ENCODE assay signal across 14 mouse cellular contexts in the genomic region with DNA sequence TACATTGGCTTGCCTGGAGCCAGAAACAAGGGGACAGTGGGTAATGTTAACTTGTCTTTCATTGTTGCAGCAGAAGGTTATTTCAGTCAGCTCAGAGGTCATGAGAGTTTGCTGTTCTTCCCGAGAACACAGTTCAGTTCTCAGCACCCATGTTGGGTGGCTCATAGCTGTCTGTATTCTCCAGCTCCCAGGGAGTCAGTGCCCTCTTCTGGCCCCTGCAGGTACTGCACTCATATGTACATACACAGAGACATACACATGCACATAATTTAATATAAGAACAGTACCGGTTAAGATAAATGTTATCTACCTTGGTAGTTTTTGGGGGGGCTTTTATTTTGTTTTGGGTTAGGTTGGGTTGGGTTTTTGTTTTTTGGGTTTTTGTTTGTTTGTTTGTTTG. TPM values are rescaled to one million over a fixed set of nuclear protein-coding genes. Genes with fewer than 3 reads are reported as not detected.
DNase-seq lines count a peak whose midpoint lies in the region; ATAC-seq and TF ChIP-seq lines count a peak whose summit lies in the region.
"Had no signal": no experiment of that assay in that cellular context is flagged by ENCODE, and none has a peak within 500 bp of the region (broad histone marks: within the 10 kb centered on the region; RNA-seq: fewer than 3 reads in every experiment).

No protein-coding gene starts in this region.

- no peak overlapping the region for H3K4me3 ChIP-seq in hindbrain, postnatal 0 days (ENCODE audit: low read length)
- H3K4me3 ChIP-seq in hindbrain, embryonic 16.5 days (ENCODE audit: low read length): no peak overlapping the region
- H3K4me3 ChIP-seq in testis, adult 2 months (ENCODE audit: control insufficient read depth, low read depth, low read length): no peak overlapping the region
- H3K4me3 ChIP-seq: forebrain, embryonic 10.5 days; hindbrain, embryonic 15.5 days; liver, embryonic 13.5 days had no signal

- DNase-seq in hindbrain, postnatal 0 days (ENCODE audit: low spot score): no peak
- no peak for DNase-seq in testis, postnatal 10 days (ENCODE audit: low spot score)
- peak; percentile 65 for DNase-seq in R1 (ENCODE audit: low read depth, low spot score)
- DNase-seq in right cerebral cortex, postnatal 25 days: no peak
- no peak for DNase-seq in frontal cortex, postnatal 14 days (ENCODE audit: low spot score in 2 of 2)
- DNase-seq: adrenal gland, postnatal 25 days; cerebellum, adult 9-11 months; liver, embryonic 13.5 days; right cerebral cortex, postnatal 4 days had no signal

- H3K9ac ChIP-seq in hindbrain, postnatal 0 days (replicated peaks; ENCODE audit: low read length): no peak overlapping the region
- H3K9ac ChIP-seq in hindbrain, embryonic 16.5 days (ENCODE audit: low read depth, low read length): no peak overlapping the region
- H3K9ac ChIP-seq: hindbrain, embryonic 15.5 days; liver, embryonic 13.5 days had no signal

- no peaks in the 10 kb centered on the region for H3K4me1 ChIP-seq in hindbrain, postnatal 0 days (ENCODE audit: insufficient read depth, low read length)
- H3K4me1 ChIP-seq in hindbrain, embryonic 16.5 days (ENCODE audit: control insufficient read depth, insufficient read depth, low read depth, low read length): no peaks in the 10 kb centered on the region
- H3K4me1 ChIP-seq in testis, adult 2 months (ENCODE audit: control insufficient read depth, insufficient read depth, low read length): no peaks in the 10 kb centered on the region; the same call in 1 of the 2 replicates
- H3K4me1 ChIP-seq: forebrain, embryonic 10.5 days; hindbrain, embryonic 15.5 days; liver, embryonic 13.5 days had no signal

- WGBS in hindbrain, postnatal 0 days: 89% methylated on average over 2 of the region's 2 CpGs
- WGBS in hindbrain, embryonic 16.5 days: 97% methylated on average over 2 of the region's 2 CpGs

- peak; percentile 26 for TF ChIP-seq CTCF in hindbrain, postnatal 0 days (IDR thresholded peaks at IDR 0.05; ENCODE audit: low read depth)
- peak; percentile 68; the same call in 1 of the 2 replicates for TF ChIP-seq CTCF in testis, adult 2 months (IDR thresholded peaks at IDR 0.05; ENCODE audit: control insufficient read depth, insufficient read depth, insufficient replicate concordance, low read depth, low read length)

- no peak overlapping the region for H3K4me2 ChIP-seq in hindbrain, postnatal 0 days (ENCODE audit: low read depth, low read length)
- no peak overlapping the region for H3K4me2 ChIP-seq in hindbrain, embryonic 16.5 days (ENCODE audit: low read length)
- H3K4me2 ChIP-seq: hindbrain, embryonic 15.5 days; liver, embryonic 13.5 days had no signal

- H3K9me3 ChIP-seq in hindbrain, postnatal 0 days (ENCODE audit: low read length): no peaks in the 10 kb centered on the region
- no peaks in the 10 kb centered on the region for H3K9me3 ChIP-seq in hindbrain, embryonic 16.5 days (ENCODE audit: control insufficient read depth, low read length)
- H3K9me3 ChIP-seq: forebrain, embryonic 10.5 days; hindbrain, embryonic 15.5 days; liver, embryonic 13.5 days had no signal

- TF ChIP-seq POLR2A in testis, adult 2 months (IDR thresholded peaks at IDR 0.05; ENCODE audit: control insufficient read depth, low read depth, low read length): no peak

- ATAC-seq in hindbrain, postnatal 0 days: no peak
- no peak for ATAC-seq in hindbrain, embryonic 16.5 days

- H3K27ac ChIP-seq in hindbrain, postnatal 0 days: no peak overlapping the region
- H3K27ac ChIP-seq in hindbrain, embryonic 16.5 days (ENCODE audit: low read depth, low read length): no peak overlapping the region
- no peak overlapping the region for H3K27ac ChIP-seq in testis, adult 2 months (ENCODE audit: control insufficient read depth, insufficient read depth, low read depth, low read length)
- H3K27ac ChIP-seq: forebrain, embryonic 10.5 days; hindbrain, embryonic 15.5 days; liver, embryonic 13.5 days had no signal

- H3K36me3 ChIP-seq in hindbrain, postnatal 0 days (ENCODE audit: insufficient read depth, low read length): no peaks in the 10 kb centered on the region
- H3K36me3 ChIP-seq in hindbrain, embryonic 16.5 days (ENCODE audit: control insufficient read depth, insufficient read depth, low read length): no peaks in the 10 kb centered on the region
- no peaks in the 10 kb centered on the region for H3K36me3 ChIP-seq in testis, adult 2 months (ENCODE audit: control insufficient read depth, insufficient read depth, low read length)
- H3K36me3 ChIP-seq: forebrain, embryonic 10.5 days; hindbrain, embryonic 15.5 days; liver, embryonic 13.5 days had no signal

- H3K27me3 ChIP-seq in hindbrain, postnatal 0 days (ENCODE audit: insufficient read depth, low read length): no peaks in the 10 kb centered on the region
- no peaks in the 10 kb centered on the region for H3K27me3 ChIP-seq in hindbrain, embryonic 16.5 days (replicated peaks; ENCODE audit: control insufficient read depth, insufficient read depth, low read length)
- H3K27me3 ChIP-seq in testis, adult 2 months (ENCODE audit: control insufficient read depth, insufficient read depth, low read length): no peaks in the 10 kb centered on the region
- H3K27me3 ChIP-seq: hindbrain, embryonic 15.5 days; liver, embryonic 13.5 days had no signal

RNA-seq across cellular contexts. Expression of gene Larp6, which starts 36.3 kb away (rescaled TPM):
- 33.4 and 38.2 TPM in 2 replicates for total RNA-seq in hindbrain, postnatal 0 days (2014; rRNA removed)
- polyA plus RNA-seq in hindbrain, postnatal 0 days (2015; fragmentation: Nextera tagmentation; extraction: Ambion mirVana): 23.8 and 26.0 TPM in 2 replicates
- polyA plus RNA-seq in hindbrain, embryonic 16.5 days (2015; fragmentation: Nextera tagmentation; extraction: Ambion mirVana): 23.3 and 25.2 TPM in 2 replicates
- 4.8 and 6.1 TPM in 2 replicates for polyA plus RNA-seq in testis, adult 2 months (2012; rRNA removed)
- total RNA-seq: megakaryocyte progenitor cell, adult 5-6 weeks had no signal

RNA-seq across cellular contexts. Expression of gene Uaca, which starts 45.2 kb away (rescaled TPM):
- 5.8 and 7.4 TPM in 2 replicates for total RNA-seq in hindbrain, postnatal 0 days (2014; rRNA removed)
- 13.3 and 13.5 TPM in 2 replicates for polyA plus RNA-seq in hindbrain, postnatal 0 days (2015; fragmentation: Nextera tagmentation; extraction: Ambion mirVana)
- 15.8 and 22.2 TPM in 2 replicates for polyA plus RNA-seq in hindbrain, embryonic 16.5 days (2015; fragmentation: Nextera tagmentation; extraction: Ambion mirVana)
- 11.1 and 11.5 TPM in 2 replicates for polyA plus RNA-seq in testis, adult 2 months (2012; rRNA removed)
